22 mouse cellular contexts compared by ENCODE assay signal in genomic region chr5:103112471-103112870, GRCm38 (mm10).
DNase-seq lines count a peak whose midpoint lies in the region; TF ChIP-seq lines count a peak whose summit lies in the region.
"Had no signal": no experiment of that assay in that cellular context is flagged by ENCODE, and none has a peak within 500 bp of the region (broad histone marks: within the 10 kb centered on the region; RNA-seq: fewer than 3 reads in every experiment).

No protein-coding gene starts in this region.

- DNase-seq in cerebellum, adult 18-20 months, result peak; percentile 36 to 45
- DNase-seq in cerebellum, adult 9-10 months, result no peak
- no peak for DNase-seq in layer of hippocampus, adult 2 months (ENCODE audit: low spot score in 2 of 2)
- DNase-seq in layer of hippocampus, postnatal 10 days (ENCODE audit: low spot score in 2 of 2), result no peak
- DNase-seq in cerebellum, postnatal 25 days, result peak; percentile 33 to 49
- no peak for DNase-seq in gastrocnemius, postnatal 36 days
- DNase-seq: adrenal gland, adult 2 months; adrenal gland, postnatal 14 days; gastrocnemius, postnatal 25 days; heart, postnatal 10 days; heart, postnatal 36 days; kidney, adult 11 months; kidney, adult 8-10 months had no signal

- H3K27ac ChIP-seq in layer of hippocampus, adult 2 months, result peak overlapping the region; percentile 20; the same call in 1 of the 2 replicates
- H3K27ac ChIP-seq: embryonic facial prominence, embryonic 13.5 days; forebrain, embryonic 12.5 days; forebrain, embryonic 15.5 days; heart, embryonic 15.5 days; hindbrain, embryonic 10.5 days; hindbrain, embryonic 13.5 days; intestine, embryonic 15.5 days had no signal

- H3K4me3 ChIP-seq in layer of hippocampus, adult 2 months, result no peak overlapping the region
- H3K4me3 ChIP-seq: embryonic facial prominence, embryonic 13.5 days; erythroblast, embryonic 14.5 days; forebrain, embryonic 12.5 days; forebrain, embryonic 15.5 days; heart, embryonic 12.5 days; heart, embryonic 15.5 days; hindbrain, embryonic 10.5 days; hindbrain, embryonic 13.5 days; intestine, embryonic 15.5 days had no signal

- intact Hi-C loops in gastrocnemius, postnatal 36 days (cut with DNase I), result no loop called here

- TF ChIP-seq CTCF in layer of hippocampus, adult 2 months (conservative IDR thresholded peaks at IDR 0.05), result no peak

Comparison
In these comparisons a context has a peak if more than half of its experiments do, and no peak if none do; other contexts are left out.
1. DNase-seq: peak in cerebellum, adult 18-20 months (2 of 2) and cerebellum, postnatal 25 days (2 of 2); none in cerebellum, adult 9-10 months (single experiment), layer of hippocampus, adult 2 months (0 of 2), layer of hippocampus, postnatal 10 days (0 of 2) and gastrocnemius, postnatal 36 days (0 of 2).